Mouse (Mus musculus) spleen, embryonic (tissue): Measurements from ENCODE around the gene Col7a1.

Source experiments
- CTCF ChIA-PET: fragments of 350-600 bp; sonication (Branson Sonifier 250); formaldehyde crosslinking; loops from one replicate; lab custom pipeline; 2022; lab: Charles Lee

The Col7a1 gene

DNA sequence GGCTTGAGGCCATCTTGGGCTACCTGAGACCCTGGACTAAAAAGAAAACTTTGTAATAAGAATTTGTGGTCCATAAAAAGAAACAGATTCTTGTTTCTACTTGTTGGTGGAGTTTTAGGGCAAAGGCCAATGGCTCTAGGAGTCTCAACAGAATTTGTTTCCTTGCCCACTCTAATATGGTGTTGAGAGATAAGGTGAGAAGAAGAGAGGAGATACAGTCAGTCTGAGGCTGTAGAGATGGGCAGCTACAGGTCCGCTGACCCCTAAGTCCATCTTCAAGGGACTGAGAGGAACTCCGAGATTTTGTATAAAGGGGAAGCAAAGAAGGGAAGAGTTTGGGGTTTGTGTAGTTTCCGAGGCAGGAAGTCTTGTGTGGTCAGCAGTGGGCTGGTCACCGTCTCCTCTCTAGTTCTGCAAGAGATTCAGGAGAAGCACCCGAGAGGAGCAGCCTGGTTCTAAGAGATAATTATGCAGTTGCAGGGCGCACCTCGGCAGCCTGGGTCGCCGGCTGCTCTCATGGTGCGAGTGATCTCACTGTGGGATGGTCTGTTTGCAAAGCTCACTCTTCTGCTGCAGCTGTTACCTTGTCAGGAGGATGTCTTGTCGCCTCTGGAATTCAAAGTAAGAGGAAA, 63.7 kb downstream of the Col7a1 start:
- CTCF ChIA-PET: interaction anchor here (0.9 kb wide), 1 partner anchor 17 kb away, joined by 3 read pairs; no protein-coding TSS in a partner anchor

DNA sequence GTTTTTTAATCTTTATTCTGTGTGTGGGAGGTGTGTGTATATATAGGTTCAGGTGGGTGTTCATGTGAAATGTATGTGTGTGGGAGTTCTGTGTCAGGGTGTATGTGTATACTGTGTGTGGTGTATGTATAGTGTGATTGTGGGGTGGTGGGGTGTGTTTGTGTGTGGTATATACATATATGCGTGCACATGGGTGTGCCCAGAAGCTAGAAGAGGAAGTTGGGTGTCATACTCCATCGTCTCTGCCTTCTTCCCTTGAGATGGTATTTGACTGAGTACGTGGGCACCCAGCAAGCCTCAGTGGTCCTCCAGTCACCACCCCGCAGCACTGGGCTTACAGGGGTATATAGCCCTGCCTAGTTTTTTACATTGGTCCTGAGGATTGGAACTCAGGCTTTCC, 68.0 kb downstream of the Col7a1 start:
- CTCF ChIA-PET: interaction anchor here (0.6 kb wide), 1 partner anchor 269 kb away, joined by 3 read pairs; no protein-coding TSS in a partner anchor

DNA sequence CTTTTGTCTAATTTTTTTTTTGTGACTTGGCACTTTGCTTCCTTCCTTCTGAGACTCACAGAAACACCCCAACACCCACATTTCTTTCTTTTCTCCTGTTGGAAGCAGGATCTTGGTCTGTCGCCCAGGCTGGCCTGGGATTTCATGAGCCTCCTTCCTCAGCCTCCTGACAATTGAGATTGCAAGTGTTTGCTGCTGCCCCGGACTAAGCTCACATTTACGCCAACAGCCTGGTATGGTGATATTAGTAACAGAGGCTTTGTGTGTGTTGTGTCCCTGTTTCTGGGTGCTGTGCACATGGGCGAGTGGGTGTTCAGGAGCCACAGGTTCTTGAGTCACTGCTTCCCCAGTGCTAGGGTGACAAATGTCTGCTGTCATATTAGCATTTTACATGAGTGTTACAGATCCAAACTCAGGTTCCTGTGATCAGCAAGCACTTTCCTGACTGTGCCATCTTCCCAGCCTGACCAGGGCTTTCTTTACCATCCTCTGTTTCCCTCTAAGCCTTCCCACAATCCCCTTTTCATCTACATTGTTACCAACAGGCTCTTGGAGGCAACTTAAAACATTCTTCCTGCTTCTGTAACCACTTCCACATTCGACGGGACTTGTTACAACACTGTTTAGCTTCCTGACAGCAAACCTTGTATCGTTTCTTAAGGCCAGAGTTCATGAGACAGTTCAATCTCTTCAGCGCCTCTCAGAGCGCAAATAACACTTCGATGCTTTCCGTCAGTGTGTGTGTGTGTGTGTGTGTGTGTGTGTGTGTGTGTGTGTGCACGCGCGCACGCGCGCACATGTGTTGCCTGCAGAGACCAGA, 69.7 kb downstream of the Col7a1 start:
- CTCF ChIA-PET: no interaction called here

DNA sequence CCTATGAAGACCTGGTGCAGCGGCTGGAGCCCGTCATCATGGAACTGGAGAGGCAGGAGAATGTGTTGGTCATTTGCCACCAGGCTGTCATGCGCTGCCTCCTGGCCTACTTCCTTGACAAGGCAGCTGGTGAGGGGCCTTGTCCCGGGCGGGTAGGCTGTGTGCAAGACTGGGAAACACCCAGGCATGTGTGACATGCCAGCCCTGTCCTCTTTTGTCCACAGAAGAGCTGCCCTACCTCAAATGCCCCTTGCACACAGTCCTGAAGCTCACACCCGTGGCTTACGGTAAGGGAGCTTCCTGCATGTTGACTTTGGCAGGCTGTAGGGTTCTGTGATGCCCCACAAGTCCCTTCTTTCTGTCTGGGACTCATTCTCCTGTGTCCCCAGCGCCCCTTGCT, 74.1 kb downstream of the Col7a1 start:
- CTCF ChIA-PET: interaction anchor here (0.5 to 1.2 kb wide), 2 partner anchors 14 to 1412 kb away, joined by 3 to 4 read pairs; no protein-coding TSS in a partner anchor

DNA sequence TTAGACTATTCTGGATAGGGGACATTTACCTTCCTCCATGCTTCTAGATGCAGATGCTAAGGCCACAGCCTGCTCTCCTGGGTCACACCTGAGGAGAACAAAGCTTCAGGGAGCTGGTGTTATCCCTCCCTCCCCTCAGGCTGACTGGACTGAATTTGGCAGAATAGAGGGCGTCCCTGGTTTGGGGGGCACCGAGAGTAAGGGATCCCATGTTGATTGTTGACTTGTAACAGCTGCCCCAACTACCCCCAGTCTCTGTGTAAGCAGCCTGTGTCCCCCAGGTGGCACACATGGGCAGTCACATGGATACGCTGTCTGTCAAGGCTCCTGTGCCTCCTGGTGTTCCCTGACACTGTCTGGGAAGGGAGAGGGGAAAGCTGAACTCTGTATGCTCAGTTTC, 75.0 kb downstream of the Col7a1 start:
- CTCF ChIA-PET: no interaction called here

DNA sequence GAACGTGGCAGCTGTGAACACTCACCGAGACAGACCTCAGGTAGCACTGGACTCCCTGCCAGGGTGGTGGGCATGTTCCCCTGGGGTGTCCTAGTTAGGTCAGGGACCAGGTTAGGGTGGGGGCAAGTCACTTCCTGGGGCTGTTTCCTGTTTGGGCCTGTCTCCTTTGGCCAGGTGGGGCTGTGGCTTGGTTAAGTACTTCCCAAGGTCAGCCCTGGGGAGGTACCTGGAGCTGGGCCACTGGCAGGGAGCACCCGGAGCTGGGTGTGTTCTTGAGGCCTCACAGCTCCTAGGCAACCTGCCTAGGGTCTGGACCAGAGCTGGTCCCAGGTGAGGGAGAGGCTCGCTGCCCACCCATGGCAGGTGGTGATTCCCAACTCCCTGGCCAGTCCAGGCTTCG, 75.5 kb downstream of the Col7a1 start:
- CTCF ChIA-PET: no interaction called here

DNA sequence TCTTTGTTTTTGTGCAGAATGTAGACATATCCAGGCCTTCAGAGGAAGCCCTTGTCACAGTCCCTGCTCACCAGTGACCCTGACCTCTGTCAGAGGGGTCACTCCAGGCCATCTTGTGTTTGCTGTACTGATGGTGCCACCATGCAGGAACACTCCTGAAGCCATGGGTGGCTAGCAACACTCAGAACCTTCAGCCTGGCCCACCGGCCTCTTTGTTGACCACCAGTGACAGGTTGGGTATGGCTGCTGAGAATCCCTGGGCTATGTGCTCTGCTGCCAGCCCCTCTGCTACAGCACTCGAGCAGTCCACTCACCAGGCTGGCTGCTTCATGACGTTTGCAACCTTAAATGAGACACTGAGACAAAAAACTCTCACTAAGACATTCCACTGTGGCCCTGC, 76.9 kb downstream of the Col7a1 start:
- CTCF ChIA-PET: no interaction called here

DNA sequence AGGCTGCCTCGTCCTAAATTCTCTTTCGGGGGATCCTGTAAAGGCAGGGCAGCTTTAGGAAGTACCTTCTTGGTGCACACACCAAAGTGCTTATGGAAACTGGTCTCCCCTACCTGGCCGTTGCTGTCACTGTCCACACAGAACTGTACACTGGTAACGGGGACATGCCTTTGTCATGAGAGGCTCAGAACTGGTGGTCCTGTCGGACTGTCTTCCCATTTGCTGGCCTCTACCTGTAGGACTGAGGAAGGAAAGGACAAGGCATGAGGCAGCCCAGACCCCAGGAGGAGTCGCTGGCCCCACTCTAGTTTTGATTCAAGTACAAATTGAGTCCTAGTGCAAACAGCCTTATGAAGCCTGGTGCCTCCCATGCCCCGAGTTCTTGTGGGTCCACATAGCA, 77.6 kb downstream of the Col7a1 start:
- CTCF ChIA-PET: no interaction called here

DNA sequence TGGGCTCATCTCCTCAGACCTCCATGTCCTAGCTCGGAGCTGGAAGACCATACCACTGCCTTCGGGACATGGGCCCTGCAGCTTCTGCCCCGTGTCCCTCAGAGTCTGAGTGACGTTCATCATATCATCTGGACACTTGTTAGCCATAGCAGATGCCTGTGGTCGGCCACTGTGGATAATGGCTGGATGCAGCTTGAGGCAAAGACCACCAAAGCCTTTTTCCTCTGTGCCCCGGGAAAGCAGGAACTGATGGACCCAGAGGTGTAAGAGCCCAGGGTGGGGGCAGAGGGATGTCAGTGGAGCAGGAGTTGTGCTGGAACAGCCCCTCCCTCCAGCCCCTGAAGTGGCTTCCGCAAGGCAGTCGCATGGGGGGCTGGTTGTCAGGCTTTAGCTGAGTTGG, 78.3 kb downstream of the Col7a1 start:
- CTCF ChIA-PET: no interaction called here

DNA sequence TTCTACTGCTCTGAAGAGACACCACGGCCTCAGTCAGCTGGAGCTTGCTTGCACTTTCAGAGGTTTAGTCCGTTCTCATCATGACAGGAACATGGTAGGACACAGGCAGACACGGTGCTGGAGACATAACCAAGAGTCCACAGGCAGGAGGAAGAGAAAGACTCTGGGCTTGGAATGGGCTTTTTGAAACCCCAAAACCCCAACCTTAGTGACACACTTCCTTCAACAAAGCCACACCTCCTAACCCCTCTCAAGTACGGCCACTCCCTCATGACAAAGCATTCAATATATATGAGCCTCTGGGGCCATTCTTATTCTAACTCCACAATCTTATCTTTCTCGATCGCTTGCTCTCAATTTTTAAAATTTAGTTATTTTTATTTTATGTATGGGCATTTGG, 79.0 kb downstream of the Col7a1 start:
- CTCF ChIA-PET: interaction anchor here (0.6 kb wide), 1 partner anchor 12 kb away, joined by 3 read pairs; no protein-coding TSS in a partner anchor
